Mouse (Mus musculus): ENCODE measurements around the gene 9430015G10Rik.

- TF ChIP-seq POLR2A (IDR thresholded peaks at IDR 0.05; ENCODE audit: low read depth, low read length) = no peak
- no peak for TF ChIP-seq CTCF (IDR thresholded peaks at IDR 0.05; ENCODE audit: borderline replicate concordance, insufficient read depth, low read length)
Measured at GRCm38 (mm10) chr4:156133943-156134605, 24.3 kb downstream of the 9430015G10Rik start.
